9 mouse cellular contexts compared by ENCODE assay signal in genomic region chr14:99044096-99044495, GRCm38 (mm10). TPM values are rescaled to one million over a fixed set of nuclear protein-coding genes. Genes with fewer than 3 reads are reported as not detected.
DNase-seq lines count a peak whose midpoint lies in the region; ATAC-seq and TF ChIP-seq lines count a peak whose summit lies in the region.
"Had no signal": no experiment of that assay in that cellular context is flagged by ENCODE, and none has a peak within 500 bp of the region (broad histone marks: within the 10 kb centered on the region; RNA-seq: fewer than 3 reads in every experiment).

No protein-coding gene starts in this region.

- no peak for TF ChIP-seq CTCF in bone marrow, adult 2 months (IDR thresholded peaks at IDR 0.05; ENCODE audit: control insufficient read depth, insufficient read depth, low read length)

- H3K36me3 ChIP-seq in heart, embryonic 13.5 days = peaks cover 16% of the 10 kb centered on the region
- H3K36me3 ChIP-seq in hindbrain, embryonic 12.5 days = 0 out of 2 replicates have a peak, but pooled peaks cover 2% of the 10 kb centered on the region
- H3K36me3 ChIP-seq in midbrain, embryonic 11.5 days (ENCODE audit: control insufficient read depth, insufficient read depth, low read length) = no peaks in the 10 kb centered on the region

- H3K4me3 ChIP-seq in heart, embryonic 13.5 days = peak overlapping the region; percentile 97
- H3K4me3 ChIP-seq in bone marrow, adult 2 months (replicated peaks; ENCODE audit: control insufficient read depth, low read depth, low read length) = peak overlapping the region; percentile 40
- H3K4me3 ChIP-seq in hindbrain, embryonic 12.5 days = peak overlapping the region; percentile 97
- 0 out of 2 replicates have a peak overlapping the region, but pooled peaks have one; percentile 10 for H3K4me3 ChIP-seq in midbrain, embryonic 11.5 days (ENCODE audit: low read depth, low read length)

- WGBS in heart, embryonic 13.5 days = 35% methylated on average over 10 of the region's 10 CpGs
- WGBS in bone marrow, adult 2 months = 24% methylated on average over 10 of the region's 10 CpGs
- 30% methylated on average over 10 of the region's 10 CpGs for WGBS in hindbrain, embryonic 12.5 days
- 30% methylated on average over 10 of the region's 10 CpGs for WGBS in midbrain, embryonic 11.5 days

- no peak overlapping the region; the same call in 1 of the 2 replicates for H3K27ac ChIP-seq in heart, embryonic 13.5 days (replicated peaks)
- no peak overlapping the region for H3K27ac ChIP-seq in bone marrow, adult 2 months (ENCODE audit: control insufficient read depth, insufficient read depth, low read depth, low read length, poor library complexity)
- no peak overlapping the region for H3K27ac ChIP-seq in hindbrain, embryonic 12.5 days
- H3K27ac ChIP-seq in midbrain, embryonic 11.5 days (ENCODE audit: low read depth, low read length) = no peak overlapping the region

- H3K4me2 ChIP-seq in heart, embryonic 13.5 days = peak overlapping the region; percentile 84
- H3K4me2 ChIP-seq in hindbrain, embryonic 12.5 days (replicated peaks) = peak overlapping the region; percentile 70
- H3K4me2 ChIP-seq in midbrain, embryonic 11.5 days = peak overlapping the region; percentile 63

- no peak for ATAC-seq in heart, embryonic 13.5 days (ENCODE audit: extremely low read depth, insufficient number of reproducible peaks, low FRiP score, low TSS enrichment)
- ATAC-seq in hindbrain, embryonic 12.5 days (ENCODE audit: low FRiP score) = no peak
- ATAC-seq in midbrain, embryonic 11.5 days (ENCODE audit: low FRiP score) = no peak

- no peak for DNase-seq in heart, adult 8-10 months (ENCODE audit: low spot score)
- peak; percentile 86 for DNase-seq in midbrain, embryonic 11.5 days (ENCODE audit: low spot score, missing footprints)
- DNase-seq in frontal cortex, postnatal 10 days (ENCODE audit: low spot score in 2 of 2) = no peak
- DNase-seq in urinary bladder, postnatal 10 days (ENCODE audit: low spot score) = no peak
- DNase-seq in lung, postnatal 10 days = no peak

- no peak for TF ChIP-seq POLR2A in bone marrow, adult 2 months (IDR thresholded peaks at IDR 0.05; ENCODE audit: borderline replicate concordance, control insufficient read depth, low read depth, low read length)

- H3K9ac ChIP-seq in heart, embryonic 13.5 days = peak overlapping the region; percentile 99
- H3K9ac ChIP-seq in hindbrain, embryonic 12.5 days = peak overlapping the region; percentile 44
- H3K9ac ChIP-seq in midbrain, embryonic 11.5 days (ENCODE audit: low read length) = no peak overlapping the region; the same call in 1 of the 2 replicates

- no peaks in the 10 kb centered on the region for H3K27me3 ChIP-seq in heart, embryonic 13.5 days (replicated peaks)
- no peaks in the 10 kb centered on the region for H3K27me3 ChIP-seq in hindbrain, embryonic 12.5 days
- no peaks in the 10 kb centered on the region for H3K27me3 ChIP-seq in midbrain, embryonic 11.5 days (ENCODE audit: control insufficient read depth, insufficient read depth, low read length)

- H3K4me1 ChIP-seq in heart, embryonic 13.5 days = peaks cover 53% of the 10 kb centered on the region
- H3K4me1 ChIP-seq in bone marrow, adult 2 months (ENCODE audit: control insufficient read depth, insufficient read depth, low read length) = peaks cover 2% of the 10 kb centered on the region
- peaks cover 26% of the 10 kb centered on the region for H3K4me1 ChIP-seq in hindbrain, embryonic 12.5 days
- peaks cover 20% of the 10 kb centered on the region for H3K4me1 ChIP-seq in midbrain, embryonic 11.5 days (ENCODE audit: control insufficient read depth, insufficient read depth, low read length)

- H3K9me3 ChIP-seq in heart, embryonic 13.5 days = no peaks in the 10 kb centered on the region
- H3K9me3 ChIP-seq in hindbrain, embryonic 12.5 days (replicated peaks) = no peaks in the 10 kb centered on the region
- H3K9me3 ChIP-seq in midbrain, embryonic 11.5 days (ENCODE audit: control insufficient read depth, low read length) = no peaks in the 10 kb centered on the region

RNA-seq across cellular contexts. Expression of gene Mzt1, which starts 1.8 kb away (rescaled TPM):
- polyA plus RNA-seq in heart, embryonic 13.5 days (2015; fragmentation: Nextera tagmentation; extraction: Ambion mirVana) = 78.5 and 85.0 TPM in 2 replicates
- 10 to 100 TPM; 39.2 to 45.9 (median 42.5) TPM for total RNA-seq in heart, adult 8-10 months (2022)
- polyA plus RNA-seq in bone marrow, adult 2 months (2011; ENCODE audit: insufficient read depth, insufficient read length, low replicate concordance, missing spikeins) = 14.1 and 24.7 TPM in 2 replicates
- polyA plus RNA-seq in hindbrain, embryonic 12.5 days (2016; fragmentation: Nextera tagmentation; extraction: Ambion mirVana) = 130 and 140 TPM in 2 replicates
- 111 and 133 TPM in 2 replicates for polyA plus RNA-seq in midbrain, embryonic 11.5 days (2014; fragmentation: Nextera tagmentation; extraction: Ambion mirVana)

RNA-seq across cellular contexts. Expression of gene Bora, which starts 1.9 kb away (rescaled TPM):
- polyA plus RNA-seq in heart, embryonic 13.5 days (2015; fragmentation: Nextera tagmentation; extraction: Ambion mirVana) = 40.9 and 44.2 TPM in 2 replicates
- 1 to 10 TPM in 1 of 4 experiments, under 1 TPM in 3; 0.46 to 1.2 (median 0.69) TPM for total RNA-seq in heart, adult 8-10 months (2022)
- polyA plus RNA-seq in bone marrow, adult 2 months (2011; ENCODE audit: insufficient read depth, insufficient read length, low replicate concordance, missing spikeins) = 22.7 and 22.8 TPM in 2 replicates
- polyA plus RNA-seq in hindbrain, embryonic 12.5 days (2016; fragmentation: Nextera tagmentation; extraction: Ambion mirVana) = 50.3 and 52.1 TPM in 2 replicates
- polyA plus RNA-seq in midbrain, embryonic 11.5 days (2014; fragmentation: Nextera tagmentation; extraction: Ambion mirVana) = 64.0 and 66.1 TPM in 2 replicates

RNA-seq across cellular contexts. Expression of gene Rpl36a-ps1, which starts 50.0 kb away (rescaled TPM):
- polyA plus RNA-seq in heart, embryonic 13.5 days (2015; fragmentation: Nextera tagmentation; extraction: Ambion mirVana) = 0.83 and 0.94 TPM in 2 replicates
- total RNA-seq in heart, adult 8-10 months (2022) = 1 to 10 TPM in 3 of 4 experiments, not detected in 1; 1.6 to 2.4 (median 2.2) TPM
- 19.3 TPM in 1 of 2 replicates, not detected in the other for polyA plus RNA-seq in bone marrow, adult 2 months (2011; ENCODE audit: insufficient read depth, insufficient read length, low replicate concordance, missing spikeins)
- 1.6 TPM in 1 of 2 replicates, not detected in the other for polyA plus RNA-seq in hindbrain, embryonic 12.5 days (2016; fragmentation: Nextera tagmentation; extraction: Ambion mirVana)
- 0.76 and 2.0 TPM in 2 replicates for polyA plus RNA-seq in midbrain, embryonic 11.5 days (2014; fragmentation: Nextera tagmentation; extraction: Ambion mirVana)
- polyA plus RNA-seq: spleen, adult 2 months had no signal

RNA-seq across cellular contexts. Expression of gene Pibf1, which starts 55.1 kb away (rescaled TPM):
- polyA plus RNA-seq in heart, embryonic 13.5 days (2015; fragmentation: Nextera tagmentation; extraction: Ambion mirVana) = 12.9 and 13.3 TPM in 2 replicates
- 1 to 10 TPM; 6.2 to 7.8 (median 7.3) TPM for total RNA-seq in heart, adult 8-10 months (2022)
- 2.2 and 5.9 TPM in 2 replicates for polyA plus RNA-seq in bone marrow, adult 2 months (2011; ENCODE audit: insufficient read depth, insufficient read length, low replicate concordance, missing spikeins)
- 23.9 and 24.2 TPM in 2 replicates for polyA plus RNA-seq in hindbrain, embryonic 12.5 days (2016; fragmentation: Nextera tagmentation; extraction: Ambion mirVana)
- polyA plus RNA-seq in midbrain, embryonic 11.5 days (2014; fragmentation: Nextera tagmentation; extraction: Ambion mirVana) = 22.8 and 27.1 TPM in 2 replicates

RNA-seq across cellular contexts. Expression of gene Dis3, which starts 55.5 kb away (rescaled TPM):
- 21.2 and 22.4 TPM in 2 replicates for polyA plus RNA-seq in heart, embryonic 13.5 days (2015; fragmentation: Nextera tagmentation; extraction: Ambion mirVana)
- total RNA-seq in heart, adult 8-10 months (2022) = 10 to 100 TPM in 1 of 4 experiments, 1 to 10 TPM in 3; 8.7 to 11.0 (median 9.6) TPM
- 9.0 and 21.4 TPM in 2 replicates for polyA plus RNA-seq in bone marrow, adult 2 months (2011; ENCODE audit: insufficient read depth, insufficient read length, low replicate concordance, missing spikeins)
- polyA plus RNA-seq in hindbrain, embryonic 12.5 days (2016; fragmentation: Nextera tagmentation; extraction: Ambion mirVana) = 36.4 and 43.4 TPM in 2 replicates
- 44.9 and 46.0 TPM in 2 replicates for polyA plus RNA-seq in midbrain, embryonic 11.5 days (2014; fragmentation: Nextera tagmentation; extraction: Ambion mirVana)

Comparison
In these comparisons a context has a peak if more than half of its experiments do, and no peak if none do; other contexts are left out.
1. H3K4me3 ChIP-seq: peak in every context shown above with its lines; median percentile 97 in heart, embryonic 13.5 days; 97 in hindbrain, embryonic 12.5 days; 40 in bone marrow, adult 2 months; 10 in midbrain, embryonic 11.5 days.